Mouse (Mus musculus) embryonic facial prominence, embryonic 11.5 days (tissue): ENCODE data around the gene Mgme1. TPM values are rescaled to one million over a fixed set of nuclear protein-coding genes. Genes with fewer than 3 reads are reported as not detected.

Experiments used
- ATAC-seq: fragments of 200-750 bp; cut with Nextera tagmentation; replicated peaks from 2 replicates; pipeline ENCODE4 v1.8.0; 2017; ENCODE audit warnings: low read depth; ENCODE audit not compliant: insufficient number of reproducible peaks, low FRiP score, low TSS enrichment
- DNase-seq: peaks from one replicate; pipeline ENCODE4 v3.0.0-alpha.2; 2015; ENCODE audit warnings: low spot score
- H3K27ac ChIP-seq: fragments of 300-500 bp; sonication (generic); replicated peaks from 2 replicates; pipeline ENCODE4 v1.5.1; 2014; ENCODE audit warnings: mild to moderate bottlenecking, low read depth, low read length, control low read depth
- H3K27me3 ChIP-seq: fragments of 300-500 bp; sonication (generic); 2 replicates; pipeline ENCODE4 v1.6.1; 2014; ENCODE audit warnings: mild to moderate bottlenecking, low read length, moderate library complexity, mixed read lengths; ENCODE audit not compliant: control insufficient read depth, insufficient read depth
- H3K36me3 ChIP-seq: fragments of 300-500 bp; sonication (generic); replicated peaks from 2 replicates; pipeline ENCODE4 v1.6.1; 2014; ENCODE audit warnings: low read depth, mild to moderate bottlenecking, low read length, moderate library complexity, mixed read lengths; ENCODE audit not compliant: control insufficient read depth, insufficient read depth
- H3K4me1 ChIP-seq: fragments of 300-500 bp; sonication (generic); 2 replicates; pipeline ENCODE4 v1.6.1; 2014; ENCODE audit warnings: low read length, mixed read lengths; ENCODE audit not compliant: control insufficient read depth, insufficient read depth
- H3K4me2 ChIP-seq: fragments of 300-500 bp; sonication (generic); 2 replicates; pipeline ENCODE4 v1.6.1; 2014; ENCODE audit warnings: low read depth, mild to moderate bottlenecking, control low read depth, low read length, moderate library complexity
- H3K4me3 ChIP-seq: fragments of 300-500 bp; sonication (generic); 2 replicates; pipeline ENCODE4 v1.5.1; 2014; ENCODE audit warnings: low read depth, low read length, control low read depth
- H3K9ac ChIP-seq: fragments of 300-500 bp; sonication (generic); replicated peaks from 2 replicates; pipeline ENCODE4 v1.6.1; 2014; ENCODE audit warnings: mild to moderate bottlenecking, control low read depth, low read length
- H3K9me3 ChIP-seq: fragments of 300-500 bp; sonication (generic); replicated peaks from 2 replicates; pipeline ENCODE4 v1.6.1; 2016; ENCODE audit warnings: mild to moderate bottlenecking, low read length, inconsistent platforms, mixed read lengths; ENCODE audit not compliant: control insufficient read depth
- WGBS: fragments of 180-500 bp; shearing (Covaris S2); extraction: QIAGEN DNeasy Blood & Tissue Kit; methylation state at CpG from one replicate; pipeline ENCODE4 v1.1.7; 2014; 5-methylcytosine and 5-hydroxymethylcytosine counted together
- polyA plus RNA-seq: library from polyadenylated mRNA; unstranded; fragments of >200 nt; fragmentation: Nextera tagmentation; extraction: Ambion mirVana; gene quantifications from 2 replicates; pipeline ENCODE4 v1.2.1, GENCODE M21; 2014

Gene Mgme1
- 19.4 and 20.1 TPM in 2 replicates for polyA plus RNA-seq

DNA sequence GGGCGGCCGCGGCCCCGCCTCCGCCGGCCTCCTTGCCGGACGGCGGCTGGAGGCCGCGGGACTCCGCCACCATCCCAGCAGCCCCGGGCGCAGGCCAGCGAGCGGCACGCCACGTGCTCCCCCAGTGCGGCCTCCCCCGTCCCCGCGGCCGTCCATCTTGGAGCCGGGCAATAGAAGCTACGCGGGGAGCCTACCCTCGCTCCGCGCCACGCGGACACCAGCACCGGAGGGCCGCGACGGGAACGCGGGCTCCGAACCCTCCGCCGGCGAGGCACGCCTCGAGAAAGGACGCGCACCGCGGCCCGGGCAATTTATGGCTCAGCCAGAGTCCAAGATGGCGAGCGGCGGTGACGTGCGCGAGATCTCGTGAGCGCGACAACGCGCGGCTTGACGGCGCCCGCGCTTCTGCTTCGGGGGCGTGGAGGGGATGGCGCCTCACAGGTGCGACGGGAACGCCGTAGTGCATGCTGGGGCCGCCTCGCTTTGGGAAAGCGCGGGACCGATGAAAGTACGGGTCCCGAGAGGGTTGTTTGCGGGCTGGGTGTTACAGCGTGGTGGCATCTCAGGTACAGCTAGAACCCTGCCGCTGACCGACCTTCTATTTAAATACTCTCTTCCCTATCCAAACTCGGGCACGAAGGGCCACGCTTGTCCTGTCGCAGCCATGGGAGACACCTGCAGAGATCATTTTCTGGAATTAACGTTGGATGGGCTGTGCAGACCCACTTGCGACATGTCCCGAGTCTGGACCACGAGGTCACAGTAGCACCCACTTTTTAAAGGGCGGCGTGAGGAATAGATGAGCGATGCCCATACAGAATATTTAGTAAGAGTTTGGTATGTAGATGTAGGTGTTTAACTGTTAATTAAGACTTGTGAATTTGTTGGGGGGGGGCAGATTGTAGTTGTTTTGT lies at the start of gene Mgme1, which contains the start of gene Snx5:
TSS of gene Mgme1 (plus strand) at position 157 of the 914 bp plus-strand sequence.
TSS of gene Snx5 (minus strand) at position 400 of the 914 bp plus-strand sequence.
- H3K4me1 ChIP-seq: no peaks in the 10 kb centered on the region
- peak within 1 kb of the TSS; percentile 86 for H3K27ac ChIP-seq
- peak within 1 kb of the TSS; percentile 72 for H3K4me2 ChIP-seq
- peak within 1 kb of the TSS; percentile 96 for H3K9ac ChIP-seq
- ATAC-seq: peak; percentile 95
- H3K36me3 ChIP-seq: no peaks in the 10 kb centered on the region
- peak within 1 kb of the TSS; percentile 82 for H3K4me3 ChIP-seq
- H3K27me3 ChIP-seq: no peaks in the 10 kb centered on the region
- no peaks in the 10 kb centered on the region for H3K9me3 ChIP-seq
- DNase-seq: peak; percentile 97
- under 1% methylated on average over 92 of the region's 93 CpGs for WGBS

DNA sequence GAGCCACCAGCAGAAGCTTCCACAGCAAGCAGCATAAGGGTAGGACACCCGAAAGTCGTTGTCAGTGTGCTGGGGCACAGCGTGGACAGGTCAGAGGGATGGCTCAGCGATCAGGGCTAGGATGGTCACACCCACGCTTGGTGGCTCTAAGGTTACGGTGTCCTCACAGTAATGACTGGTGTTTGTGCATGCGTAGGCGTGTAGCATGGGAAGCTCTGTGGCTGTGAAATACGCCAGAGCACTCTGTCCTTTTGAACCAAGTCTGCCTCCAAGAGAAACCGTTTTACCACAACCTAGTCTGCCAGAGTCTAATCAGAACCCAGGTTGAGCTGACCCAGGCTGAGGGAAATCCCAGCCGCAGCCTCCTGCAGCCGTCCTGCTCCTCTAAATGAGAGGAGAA lies 46.1 kb upstream of the Mgme1 start:
- DNase-seq (no peak), ATAC-seq (no peak)
- Histone ChIP-seq H3K27me3 (no peaks in the 10 kb centered on the region), H3K9ac (peak overlapping the region; percentile 23), H3K36me3 (no peaks in the 10 kb centered on the region), H3K9me3 (no peaks in the 10 kb centered on the region), H3K4me2 (peak overlapping the region; percentile 13; the same call in 1 of the 2 replicates), H3K27ac (no peak overlapping the region), H3K4me1 (no peaks in the 10 kb centered on the region), H3K4me3 (no peak overlapping the region)
- WGBS: 49% methylated on average over 12 of the region's 12 CpGs

DNA sequence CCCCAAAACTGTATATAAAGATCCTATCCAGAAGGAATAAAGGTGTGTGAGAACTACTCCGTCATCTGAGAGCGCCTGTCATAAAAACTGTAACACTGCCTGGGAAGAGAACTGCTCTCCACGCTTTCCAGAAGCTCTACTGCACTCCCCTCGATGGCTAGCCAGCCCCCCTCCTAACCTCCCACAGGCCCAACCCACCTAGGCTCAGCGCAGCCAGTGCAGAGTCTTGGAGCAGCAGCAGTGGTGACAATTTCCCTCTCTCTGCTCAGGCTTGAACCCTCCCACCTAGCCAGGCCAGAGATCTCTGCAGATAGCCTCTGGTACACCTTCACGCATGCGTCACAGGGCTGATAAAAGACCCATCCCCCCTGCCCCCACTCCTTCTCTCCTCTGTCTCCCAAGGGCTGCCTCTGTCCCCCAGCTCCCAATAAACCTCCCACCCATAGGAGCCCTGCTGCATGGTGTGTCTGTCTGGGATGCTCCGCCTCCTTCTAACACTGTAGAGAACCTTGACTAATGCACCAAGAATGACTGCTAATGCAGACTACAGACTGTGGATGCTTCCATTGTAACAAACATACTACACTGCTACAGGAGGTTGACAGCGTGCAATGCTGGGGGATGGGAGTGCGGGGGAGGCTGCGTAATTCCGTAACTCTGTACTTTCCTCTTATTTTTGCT lies 43.4 kb upstream of the Mgme1 start:
- Histone ChIP-seq H3K27ac (no peak overlapping the region), H3K4me3 (no peak overlapping the region), H3K4me1 (no peaks in the 10 kb centered on the region), H3K27me3 (no peaks in the 10 kb centered on the region), H3K36me3 (no peaks in the 10 kb centered on the region), H3K4me2 (no peak overlapping the region), H3K9ac (no peak overlapping the region), H3K9me3 (no peaks in the 10 kb centered on the region)
- DNase-seq (no peak), ATAC-seq (no peak; the same call in 1 of the 2 replicates)
- 85% methylated on average over 12 of the region's 12 CpGs for WGBS

DNA sequence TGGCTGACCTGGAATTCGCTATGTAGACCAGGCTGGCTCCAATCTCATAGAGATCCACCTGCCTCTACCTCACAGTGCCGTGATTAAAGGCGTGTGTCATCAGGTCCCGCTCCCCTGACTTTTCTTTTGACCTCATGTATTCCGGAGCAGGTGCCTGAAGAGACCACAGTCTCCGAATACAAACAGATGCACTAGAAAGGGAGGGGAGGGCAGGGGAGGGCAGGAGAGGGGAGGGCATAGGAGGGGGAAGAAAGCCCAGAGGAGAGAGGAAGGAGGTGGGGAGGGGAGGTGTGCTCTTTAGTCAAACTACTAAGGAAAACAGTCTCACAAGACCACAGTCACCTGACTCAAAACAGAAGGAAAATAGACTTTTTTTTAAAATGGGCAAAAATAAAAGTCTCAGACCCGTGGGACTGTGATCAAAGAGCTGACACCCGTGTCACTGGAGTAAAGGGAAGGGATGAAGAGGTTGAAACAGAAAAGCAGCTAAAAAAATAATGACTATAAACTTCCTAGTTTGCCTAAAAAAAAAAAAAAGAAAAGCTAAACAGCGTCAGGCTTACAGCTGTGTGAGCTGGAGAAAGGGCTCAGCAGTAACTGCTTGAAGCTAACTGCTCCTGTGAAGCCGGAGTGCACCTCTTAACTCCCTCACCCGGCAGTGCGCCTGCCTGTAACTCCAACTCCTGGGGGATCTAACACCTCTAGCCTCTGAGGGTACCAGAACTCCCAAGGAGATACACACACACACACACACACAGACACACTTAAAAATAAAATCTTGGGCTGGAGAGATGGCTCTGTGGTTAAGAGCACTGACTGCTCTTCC lies 41.7 kb upstream of the Mgme1 start:
- Histone ChIP-seq H3K4me3 (no peak overlapping the region), H3K36me3 (no peaks in the 10 kb centered on the region), H3K4me1 (no peaks in the 10 kb centered on the region), H3K9ac (no peak overlapping the region), H3K9me3 (no peaks in the 10 kb centered on the region), H3K4me2 (no peak overlapping the region), H3K27me3 (no peaks in the 10 kb centered on the region), H3K27ac (no peak overlapping the region)
- DNase-seq (no peak), ATAC-seq (no peak)
- 71% methylated on average over 12 of the region's 12 CpGs for WGBS

DNA sequence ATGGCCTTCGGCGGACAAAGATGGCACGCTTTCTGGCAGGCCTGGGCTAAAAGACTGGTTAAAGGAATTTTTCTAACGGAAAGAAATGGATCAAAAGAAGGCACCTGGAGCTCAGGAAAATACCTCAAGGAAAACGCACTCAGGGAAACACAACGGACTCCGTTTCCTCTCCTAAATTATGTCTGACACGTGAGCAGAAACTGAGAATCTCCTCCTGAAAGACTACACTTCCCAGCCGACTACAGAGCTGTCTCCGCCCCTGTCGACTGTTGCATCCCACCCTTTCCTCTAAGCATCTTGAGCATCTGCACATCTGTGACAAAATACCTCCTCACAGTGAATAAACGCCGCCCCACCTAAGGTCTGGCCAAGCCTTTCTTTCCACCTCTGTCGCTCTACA lies 40.8 kb upstream of the Mgme1 start:
- H3K9me3 ChIP-seq: no peaks in the 10 kb centered on the region
- 85% methylated on average over 14 of the region's 14 CpGs for WGBS
- no peaks in the 10 kb centered on the region for H3K36me3 ChIP-seq
- H3K27me3 ChIP-seq: no peaks in the 10 kb centered on the region
- ATAC-seq: no peak
- DNase-seq: no peak
- H3K27ac ChIP-seq: no peak overlapping the region
- H3K9ac ChIP-seq: no peak overlapping the region
- no peaks in the 10 kb centered on the region for H3K4me1 ChIP-seq
- H3K4me2 ChIP-seq: no peak overlapping the region
- H3K4me3 ChIP-seq: no peak overlapping the region

DNA sequence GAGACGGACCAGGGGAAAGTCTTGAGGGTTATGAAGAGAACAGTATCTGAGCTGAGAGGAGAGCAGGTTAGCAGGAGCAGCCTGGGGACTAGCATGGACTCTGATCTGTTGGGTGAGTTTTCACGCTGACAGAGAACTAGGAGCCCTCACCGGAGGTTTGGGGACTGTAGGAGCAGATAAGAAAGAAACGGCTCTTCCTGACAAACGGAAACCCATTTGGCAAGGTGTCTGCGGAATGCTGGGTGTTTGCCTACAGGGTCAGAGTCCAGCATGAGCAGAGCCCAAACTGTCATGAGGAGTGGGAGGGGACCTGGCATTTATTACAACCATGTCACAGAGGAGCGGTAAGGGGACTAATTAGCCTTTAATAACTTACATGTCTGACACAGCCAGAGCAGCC lies 40.0 kb upstream of the Mgme1 start:
- H3K36me3 ChIP-seq: no peaks in the 10 kb centered on the region
- DNase-seq: no peak
- no peaks in the 10 kb centered on the region for H3K4me1 ChIP-seq
- no peak for ATAC-seq
- no peaks in the 10 kb centered on the region for H3K9me3 ChIP-seq
- no peak overlapping the region for H3K27ac ChIP-seq
- H3K4me2 ChIP-seq: no peak overlapping the region
- no peak overlapping the region for H3K9ac ChIP-seq
- WGBS: 59% methylated on average over 7 of the region's 7 CpGs
- H3K4me3 ChIP-seq: no peak overlapping the region
- H3K27me3 ChIP-seq: no peaks in the 10 kb centered on the region

DNA sequence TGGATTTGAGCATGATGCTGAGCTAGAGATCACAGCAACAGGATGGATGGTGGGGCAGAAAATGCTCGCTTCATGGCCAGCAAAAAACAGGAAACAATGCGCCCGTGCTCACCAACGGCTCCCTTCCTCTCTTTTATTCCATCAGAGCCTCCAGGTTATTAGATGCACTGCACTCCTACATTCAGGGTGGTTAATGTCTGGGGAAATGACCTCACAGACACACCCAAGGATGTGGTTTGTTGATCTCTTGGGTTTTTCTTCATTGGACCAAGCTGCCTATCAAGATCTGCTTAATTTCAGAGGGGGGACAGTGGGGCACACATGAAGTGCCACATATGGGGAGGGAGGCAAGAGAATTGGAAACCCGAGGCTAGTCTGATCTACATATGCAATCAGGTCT lies 39.3 kb upstream of the Mgme1 start:
- Histone ChIP-seq H3K4me2 (no peak overlapping the region), H3K27ac (no peak overlapping the region), H3K9ac (no peak overlapping the region), H3K36me3 (no peaks in the 10 kb centered on the region), H3K4me1 (no peaks in the 10 kb centered on the region), H3K4me3 (no peak overlapping the region), H3K9me3 (no peaks in the 10 kb centered on the region), H3K27me3 (no peaks in the 10 kb centered on the region)
- ATAC-seq: no peak
- 85% methylated on average over 5 of the region's 5 CpGs for WGBS
- DNase-seq: no peak
